ENCODE assay signal across 25 mouse cellular contexts in genomic region chr14:57978144-57978543, GRCm38 (mm10). TPM values are rescaled to one million over a fixed set of nuclear protein-coding genes. Genes with fewer than 3 reads are reported as not detected.
DNase-seq lines count a peak whose midpoint lies in the region; ATAC-seq lines count a peak whose summit lies in the region.
"Had no signal": no experiment of that assay in that cellular context is flagged by ENCODE, and none has a peak within 500 bp of the region (broad histone marks: within the 10 kb centered on the region; RNA-seq: fewer than 3 reads in every experiment).

No protein-coding gene starts in this region.

- H3K4me3 ChIP-seq in embryonic facial prominence, embryonic 14.5 days (ENCODE audit: low read depth, low read length) = no peak overlapping the region
- no peak overlapping the region for H3K4me3 ChIP-seq in limb, embryonic 11.5 days (ENCODE audit: low read depth, low read length)
- no peak overlapping the region for H3K4me3 ChIP-seq in neural tube, embryonic 15.5 days (replicated peaks)
- H3K4me3 ChIP-seq: embryonic facial prominence, embryonic 13.5 days; hindbrain, embryonic 12.5 days; liver, embryonic 15.5 days; lung, embryonic 15.5 days; midbrain, embryonic 12.5 days; myocyte; neural tube, embryonic 12.5 days had no signal

- no peak overlapping the region; the same call in 1 of the 2 replicates for H3K27ac ChIP-seq in embryonic facial prominence, embryonic 14.5 days (replicated peaks; ENCODE audit: low read depth, low read length)
- no peak overlapping the region for H3K27ac ChIP-seq in limb, embryonic 11.5 days (replicated peaks; ENCODE audit: low read depth, low read length)
- no peak overlapping the region for H3K27ac ChIP-seq in neural tube, embryonic 15.5 days (replicated peaks)
- H3K27ac ChIP-seq: embryonic facial prominence, embryonic 13.5 days; hindbrain, embryonic 12.5 days; liver, embryonic 15.5 days; lung, embryonic 15.5 days; midbrain, embryonic 12.5 days; neural tube, embryonic 12.5 days had no signal

- no peak overlapping the region for H3K4me2 ChIP-seq in embryonic facial prominence, embryonic 14.5 days (ENCODE audit: low read depth, low read length)
- no peak overlapping the region for H3K4me2 ChIP-seq in limb, embryonic 11.5 days (ENCODE audit: low read depth, severe bottlenecking)
- no peak overlapping the region for H3K4me2 ChIP-seq in neural tube, embryonic 15.5 days
- H3K4me2 ChIP-seq: embryonic facial prominence, embryonic 13.5 days; hindbrain, embryonic 12.5 days; liver, embryonic 15.5 days; lung, embryonic 15.5 days; midbrain, embryonic 12.5 days; neural tube, embryonic 12.5 days had no signal

- peak; percentile 27 for DNase-seq in heart, adult 11 months
- no peak for DNase-seq in heart, postnatal 4 days
- DNase-seq in embryonic facial prominence, embryonic 14.5 days (ENCODE audit: low spot score) = no peak
- DNase-seq in limb, embryonic 11.5 days (ENCODE audit: low spot score) = peak; percentile 55
- DNase-seq in right cerebral cortex, postnatal 14 days = no peak
- DNase-seq in left cerebral cortex, adult 8-10 months (ENCODE audit: low spot score in 2 of 2) = no peak
- DNase-seq: adrenal gland, postnatal 14 days; cerebellum, adult 11 months; cerebellum, adult 9-10 months; cerebellum, postnatal 36 days; heart, postnatal 14 days; kidney, adult 8-10 months; kidney, postnatal 14 days; layer of hippocampus, adult 9-11 months had no signal

- 18% methylated on average over 5 of the region's 5 CpGs for WGBS in embryonic facial prominence, embryonic 14.5 days
- WGBS in limb, embryonic 11.5 days = 6% methylated on average over 5 of the region's 5 CpGs
- WGBS in neural tube, embryonic 15.5 days = 40% methylated on average over 5 of the region's 5 CpGs

- H3K9ac ChIP-seq in embryonic facial prominence, embryonic 14.5 days (ENCODE audit: low read depth, low read length) = no peak overlapping the region
- H3K9ac ChIP-seq in limb, embryonic 11.5 days (ENCODE audit: low read length) = no peak overlapping the region
- no peak overlapping the region for H3K9ac ChIP-seq in neural tube, embryonic 15.5 days (replicated peaks)
- H3K9ac ChIP-seq: embryonic facial prominence, embryonic 13.5 days; hindbrain, embryonic 12.5 days; liver, embryonic 15.5 days; lung, embryonic 15.5 days; midbrain, embryonic 12.5 days; neural tube, embryonic 12.5 days had no signal

- ATAC-seq in embryonic facial prominence, embryonic 14.5 days (ENCODE audit: low read depth) = peak; percentile 60
- ATAC-seq in limb, embryonic 11.5 days (ENCODE audit: insufficient number of reproducible peaks, low FRiP score, low TSS enrichment, low read depth) = no peak; the same call in 1 of the 2 replicates
- no peak for ATAC-seq in neural tube, embryonic 15.5 days (ENCODE audit: low FRiP score)
- ATAC-seq: CD4-positive, CD25-positive, alpha-beta regulatory T cell, adult 4 months; forebrain, embryonic 14.5 days; intestine, embryonic 16.5 days had no signal

- H3K27me3 ChIP-seq in embryonic facial prominence, embryonic 14.5 days (replicated peaks; ENCODE audit: control insufficient read depth, insufficient read depth, low read length) = no peaks in the 10 kb centered on the region
- H3K27me3 ChIP-seq in limb, embryonic 11.5 days (ENCODE audit: control insufficient read depth, insufficient read depth, low read length) = no peaks in the 10 kb centered on the region
- no peaks in the 10 kb centered on the region for H3K27me3 ChIP-seq in neural tube, embryonic 15.5 days (replicated peaks)
- H3K27me3 ChIP-seq: embryonic facial prominence, embryonic 13.5 days; hindbrain, embryonic 12.5 days; liver, embryonic 15.5 days; lung, embryonic 15.5 days; midbrain, embryonic 12.5 days; neural tube, embryonic 12.5 days had no signal

- no peaks in the 10 kb centered on the region for H3K36me3 ChIP-seq in embryonic facial prominence, embryonic 14.5 days (ENCODE audit: control insufficient read depth, insufficient read depth, low read length)
- H3K36me3 ChIP-seq in limb, embryonic 11.5 days (ENCODE audit: control insufficient read depth, insufficient read depth, low read length) = no peaks in the 10 kb centered on the region
- H3K36me3 ChIP-seq in neural tube, embryonic 15.5 days = no peaks in the 10 kb centered on the region
- H3K36me3 ChIP-seq: embryonic facial prominence, embryonic 13.5 days; hindbrain, embryonic 12.5 days; liver, embryonic 15.5 days; lung, embryonic 15.5 days; midbrain, embryonic 12.5 days; neural tube, embryonic 12.5 days had no signal

- H3K9me3 ChIP-seq in embryonic facial prominence, embryonic 14.5 days (ENCODE audit: control insufficient read depth, low read length) = no peaks in the 10 kb centered on the region
- H3K9me3 ChIP-seq in limb, embryonic 11.5 days (ENCODE audit: control insufficient read depth, low read length) = no peaks in the 10 kb centered on the region
- no peaks in the 10 kb centered on the region for H3K9me3 ChIP-seq in neural tube, embryonic 15.5 days (replicated peaks)
- H3K9me3 ChIP-seq: embryonic facial prominence, embryonic 13.5 days; hindbrain, embryonic 12.5 days; liver, embryonic 15.5 days; lung, embryonic 15.5 days; midbrain, embryonic 12.5 days; neural tube, embryonic 12.5 days had no signal

- peaks cover 18% of the 10 kb centered on the region for H3K4me1 ChIP-seq in embryonic facial prominence, embryonic 14.5 days (ENCODE audit: control insufficient read depth, insufficient read depth, low read length)
- H3K4me1 ChIP-seq in limb, embryonic 11.5 days (ENCODE audit: control insufficient read depth, insufficient read depth, low read length) = peaks cover 20% of the 10 kb centered on the region; the same call in 1 of the 2 replicates
- peaks cover 14% of the 10 kb centered on the region for H3K4me1 ChIP-seq in neural tube, embryonic 15.5 days
- H3K4me1 ChIP-seq: lung, embryonic 15.5 days had no signal

RNA-seq across cellular contexts. Expression of gene Micu2, which starts 20.9 kb away (rescaled TPM):
- total RNA-seq in heart, postnatal 4 days (2021) = 10 to 100 TPM; 70.5 to 73.4 TPM
- polyA plus RNA-seq in embryonic facial prominence, embryonic 14.5 days (2014; fragmentation: Nextera tagmentation; extraction: Ambion mirVana) = 63.1 and 67.7 TPM in 2 replicates
- 53.8 and 59.8 TPM in 2 replicates for polyA plus RNA-seq in limb, embryonic 11.5 days (2014; fragmentation: Nextera tagmentation; extraction: Ambion mirVana)
- 10 to 100 TPM; 22.6 to 25.0 (median 23.6) TPM for total RNA-seq in left cerebral cortex, adult 8-10 months (2022)
- polyA plus RNA-seq in neural tube, embryonic 15.5 days (2015; fragmentation: Nextera tagmentation; extraction: Ambion mirVana) = 68.9 and 75.3 TPM in 2 replicates

Comparison
In these comparisons a context has a peak if more than half of its experiments do, and no peak if none do; other contexts are left out.
1. DNase-seq: peak in heart, adult 11 months (single experiment) and limb, embryonic 11.5 days (single experiment); none in heart, postnatal 4 days (single experiment), embryonic facial prominence, embryonic 14.5 days (single experiment), right cerebral cortex, postnatal 14 days (single experiment) and left cerebral cortex, adult 8-10 months (0 of 2).